Mouse (Mus musculus) myocyte (in vitro differentiated cells): ENCODE measurements around the gene Itpkb.

Experiments used
- E2F4 ChIP-seq: IDR thresholded peaks from one replicate; pipeline ENCODE4 v1.6.1; 2011; ENCODE audit warnings: mild to moderate bottlenecking, control low read depth, moderate library complexity; ENCODE audit not compliant: insufficient read depth
- USF1 ChIP-seq: IDR thresholded peaks from one replicate; pipeline ENCODE4 v1.6.1; 2011; ENCODE audit warnings: low read depth, mild to moderate bottlenecking, control low read depth, moderate library complexity

GRCm38 (mm10) chr1:180331546-180332075 is 1.3 kb downstream of the Itpkb start:
- TF ChIP-seq USF1, result no peak
- TF ChIP-seq E2F4, result no peak
